Mouse (Mus musculus) thymus, adult 18-20 months (tissue): Measurements from ENCODE around the gene Rab11b.
A peak's percentile ranks its signal among the peaks of the same experiment; 100 is the strongest.
"Not testable (repeated sequence)": the region's sequence is repeated elsewhere in the genome, so short reads cannot be mapped to it uniquely, and the experiment has no call there.

ENCODE experiments used
- DNase-seq, 2 experiments: peaks; one replicate each; pipeline ENCODE4 v3.0.0; 2022; ENCODE audit warnings: mixed read lengths in 2 of 2

The Rab11b gene

GRCm38 (mm10) chr17:33766389-33766788 lies 6.1 kb upstream of the Rab11b start:
- DNase-seq: no peak

GRCm38 (mm10) chr17:33759767-33760254 lies 519 bp downstream of the Rab11b start:
- DNase-seq: peak; percentile 87 to 92

GRCm38 (mm10) chr17:33757231-33757630 lies 3.1 kb downstream of the Rab11b start:
- no peak for DNase-seq

- DNase-seq: no peak
These were observed 4.1 kb downstream of the Rab11b start for GRCm38 (mm10) chr17:33756108-33756790.

- DNase-seq: no peak
These were observed 4.8 kb downstream of the Rab11b start for GRCm38 (mm10) chr17:33755418-33756107.

- no peak for DNase-seq
These were observed 5.7 kb downstream of the Rab11b start for GRCm38 (mm10) chr17:33754656-33755055.

- DNase-seq: no peak
These were observed 8.0 kb downstream of the Rab11b start for GRCm38 (mm10) chr17:33752297-33752696.

GRCm38 (mm10) chr17:33751181-33751580 lies 9.1 kb downstream of the Rab11b start:
- no peak for DNase-seq

- DNase-seq: no peak
These were observed 10.9 kb downstream of the Rab11b start for GRCm38 (mm10) chr17:33749451-33749850.

GRCm38 (mm10) chr17:33746011-33746410 lies 14.3 kb downstream of the Rab11b start:
- DNase-seq: no peak

GRCm38 (mm10) chr17:33744686-33745384 lies 15.5 kb downstream of the Rab11b start:
- no peak for DNase-seq

GRCm38 (mm10) chr17:33742420-33742819 lies 17.9 kb downstream of the Rab11b start:
- DNase-seq: no peak

- not testable (repeated sequence) for DNase-seq
These were observed 26.8 kb downstream of the Rab11b start for GRCm38 (mm10) chr17:33733526-33733925.

GRCm38 (mm10) chr17:33732556-33733083 lies 27.7 kb downstream of the Rab11b start:
- not testable (repeated sequence) for DNase-seq

- DNase-seq: no peak
These were observed 31.1 kb downstream of the Rab11b start for GRCm38 (mm10) chr17:33729215-33729614.

- no peak for DNase-seq
These were observed 31.9 kb downstream of the Rab11b start for GRCm38 (mm10) chr17:33728396-33728795.

- no peak for DNase-seq
These were observed 40.5 kb downstream of the Rab11b start for GRCm38 (mm10) chr17:33719736-33720378.

GRCm38 (mm10) chr17:33718944-33719725 lies 41.2 kb downstream of the Rab11b start:
- no peak for DNase-seq

- DNase-seq: peak; percentile 94
These were observed 41.9 kb downstream of the Rab11b start, which contains the start of gene March2 for GRCm38 (mm10) chr17:33718384-33718881. Gene March2, minus strand, starts transcription at chr17:33718670.

GRCm38 (mm10) chr17:33717982-33718381 lies 42.3 kb downstream of the Rab11b start:
- DNase-seq: no peak

- no peak for DNase-seq
These were observed 43.1 kb downstream of the Rab11b start for GRCm38 (mm10) chr17:33717246-33717645.

- DNase-seq: no peak
These were observed 45.6 kb downstream of the Rab11b start for GRCm38 (mm10) chr17:33714779-33715178.
